21 mouse cellular contexts compared by ENCODE assay signal in genomic region chr2:144381741-144382140, GRCm38 (mm10). TPM values are rescaled to one million over a fixed set of nuclear protein-coding genes. Genes with fewer than 3 reads are reported as not detected.
DNase-seq lines count a peak whose midpoint lies in the region; ATAC-seq and TF ChIP-seq lines count a peak whose summit lies in the region.
"Had no signal": no experiment of that assay in that cellular context is flagged by ENCODE, and none has a peak within 500 bp of the region (broad histone marks: within the 10 kb centered on the region; RNA-seq: fewer than 3 reads in every experiment).

No protein-coding gene starts in this region.

- peaks cover 88% of the 10 kb centered on the region for H3K36me3 ChIP-seq in forebrain, embryonic 12.5 days (replicated peaks)

- TF ChIP-seq POLR2A in cerebellum, adult 2 months (IDR thresholded peaks at IDR 0.05; ENCODE audit: borderline replicate concordance, insufficient read depth, low read length), result no peak

- peak overlapping the region; percentile 27; the same call in 1 of the 2 replicates for H3K27ac ChIP-seq in cerebellum, adult 2 months (ENCODE audit: insufficient read depth, low read length)
- H3K27ac ChIP-seq in forebrain, embryonic 12.5 days, result no peak overlapping the region
- H3K27ac ChIP-seq: embryonic facial prominence, embryonic 10.5 days; heart, adult 2 months; heart, embryonic 15.5 days; hindbrain, embryonic 13.5 days had no signal

- peak; percentile 27 to 36 for DNase-seq in cerebellum, adult 2 months
- no peak for DNase-seq in cerebellum, adult 11-12 months
- DNase-seq in brain, adult 2 months (ENCODE audit: low read depth, low spot score), result peak; percentile 43
- peak; percentile 43 for DNase-seq in cerebellum, adult 9-10 months
- peak; percentile 19 to 66 for DNase-seq in cerebellum, postnatal 25 days
- DNase-seq: adrenal gland, postnatal 14 days; gastrocnemius, postnatal 14 days; heart, adult 2 months; heart, postnatal 14 days; kidney, adult 2 months had no signal

- H3K27me3 ChIP-seq in cerebellum, adult 2 months (ENCODE audit: control insufficient read depth, insufficient read depth, low read length), result no peaks in the 10 kb centered on the region
- no peaks in the 10 kb centered on the region for H3K27me3 ChIP-seq in forebrain, embryonic 12.5 days
- H3K27me3 ChIP-seq: CH12.LX; heart, embryonic 15.5 days; hindbrain, embryonic 13.5 days; Patski had no signal

- whole genome bisulfite sequencing in cerebellum, adult 2 months, result 73% methylated on average over 4 of the region's 4 CpGs
- 92% methylated on average over 4 of the region's 4 CpGs for WGBS in forebrain, embryonic 12.5 days

- no peak overlapping the region for H3K4me3 ChIP-seq in cerebellum, adult 2 months (replicated peaks; ENCODE audit: insufficient read depth, low read depth, low read length)
- H3K4me3 ChIP-seq in forebrain, embryonic 12.5 days (replicated peaks), result no peak overlapping the region
- H3K4me3 ChIP-seq: embryonic facial prominence, embryonic 10.5 days; heart, adult 2 months; heart, embryonic 15.5 days; hindbrain, embryonic 13.5 days had no signal

- H3K9me3 ChIP-seq in forebrain, embryonic 12.5 days, result no peaks in the 10 kb centered on the region
- H3K9me3 ChIP-seq: embryonic facial prominence, embryonic 10.5 days; heart, embryonic 15.5 days; hindbrain, embryonic 13.5 days had no signal

- no peak for ATAC-seq in forebrain, embryonic 12.5 days (ENCODE audit: low FRiP score)
- ATAC-seq in inflammation-experienced regulatory T-cells, adult 6 months, result no peak
- ATAC-seq: activated CD4-positive, CD25-positive, alpha-beta regulatory T cell, adult 4 months; forebrain, embryonic 14.5 days; Patski had no signal

- no peak overlapping the region for H3K4me2 ChIP-seq in forebrain, embryonic 12.5 days
- H3K4me2 ChIP-seq: heart, embryonic 11.5 days; heart, embryonic 15.5 days; hindbrain, embryonic 13.5 days had no signal

- no peak for TF ChIP-seq CTCF in cerebellum, adult 2 months (IDR thresholded peaks at IDR 0.05; ENCODE audit: borderline replicate concordance, insufficient read depth, low read depth, low read length)

- H3K4me1 ChIP-seq in cerebellum, adult 2 months (ENCODE audit: control insufficient read depth, insufficient read depth, low read length), result peaks cover 8% of the 10 kb centered on the region
- H3K4me1 ChIP-seq in forebrain, embryonic 12.5 days, result no peaks in the 10 kb centered on the region
- H3K4me1 ChIP-seq: embryonic facial prominence, embryonic 10.5 days; hindbrain, embryonic 13.5 days had no signal

- H3K9ac ChIP-seq in forebrain, embryonic 12.5 days, result no peak overlapping the region
- H3K9ac ChIP-seq: heart, embryonic 15.5 days; hindbrain, embryonic 13.5 days had no signal

RNA-seq across cellular contexts. Expression of gene Pet117, which starts 12.9 kb away (rescaled TPM):
- not detected in 2 replicates for polyA plus RNA-seq in cerebellum, adult 2 months (2012; rRNA removed)
- 0.49 and 2.3 TPM in 2 replicates for polyA plus RNA-seq in forebrain, embryonic 12.5 days (2016; fragmentation: Nextera tagmentation; extraction: Ambion mirVana)
- polyA plus RNA-seq in inflammation-experienced regulatory T-cells, adult 6 months (2017; shearing (Covaris generic)), result 1 to 10 TPM in 2 of 3 experiments, not detected in 1; 1.4 to 3.2 TPM
- polyA plus RNA-seq: embryonic facial prominence, embryonic 10.5 days; gonadal fat pad, adult 2 months; heart, adult 2 months; kidney, adult 2 months had no signal

RNA-seq across cellular contexts. Expression of gene Kat14, which starts 13.0 kb away (rescaled TPM):
- 34.1 and 35.3 TPM in 2 replicates for polyA plus RNA-seq in cerebellum, adult 2 months (2012; rRNA removed)
- 41.2 and 42.9 TPM in 2 replicates for polyA plus RNA-seq in forebrain, embryonic 12.5 days (2016; fragmentation: Nextera tagmentation; extraction: Ambion mirVana)
- polyA plus RNA-seq in inflammation-experienced regulatory T-cells, adult 6 months (2017; shearing (Covaris generic)), result 10 to 100 TPM; 10.8 to 20.3 (median 15.7) TPM

RNA-seq across cellular contexts. Expression of gene Ovol2, which starts 49.8 kb away (rescaled TPM):
- polyA plus RNA-seq in cerebellum, adult 2 months (2012; rRNA removed), result not detected in 2 replicates
- 0.13 and 0.17 TPM in 2 replicates for polyA plus RNA-seq in forebrain, embryonic 12.5 days (2016; fragmentation: Nextera tagmentation; extraction: Ambion mirVana)
- polyA plus RNA-seq in inflammation-experienced regulatory T-cells, adult 6 months (2017; shearing (Covaris generic)), result not detected
- polyA plus RNA-seq: activated CD4-positive, CD25-positive, alpha-beta regulatory T cell, adult 4 months; forebrain, embryonic 14.5 days; hindbrain, embryonic 13.5 days; Patski had no signal
